Mouse (Mus musculus): Measurements from ENCODE around the gene Pla2g10. TPM values are rescaled to one million over a fixed set of nuclear protein-coding genes. Genes with fewer than 3 reads are reported as not detected.

Pla2g10 gene
- total RNA-seq, 2 experiments from 2014 or later, result not detected

Other genes with a start within 250 kb of the Pla2g10 start
- gene Parn, start 62.8 kb downstream of the Pla2g10 start, total RNA-seq (2021), result 10 to 100 TPM; 22.4 to 24.3 TPM
- 10 to 100 TPM; 32.6 to 36.7 TPM for gene Bfar, start 59.1 kb downstream of the Pla2g10 start, total RNA-seq (2021)
- gene 3110001I22Rik, start 59.1 kb downstream of the Pla2g10 start, total RNA-seq (2021), result 1 to 10 TPM; 3.5 to 4.0 TPM
- 10 to 100 TPM; 49.1 to 51.7 TPM for gene Rrn3, start 49.7 kb upstream of the Pla2g10 start, total RNA-seq (2021)
- 100 to 1,000 TPM in 1 of 2 experiments, 10 to 100 TPM in 1; 96.8 to 109 TPM for gene Ntan1, start 87.9 kb upstream of the Pla2g10 start, total RNA-seq (2021)
- gene Pdxdc1, start 172.1 kb upstream of the Pla2g10 start, total RNA-seq (2021), result 10 to 100 TPM; 62.0 to 82.6 TPM
- gene Mpv17l, start 172.2 kb upstream of the Pla2g10 start, total RNA-seq (2021), result 10 to 100 TPM; 69.7 to 75.5 TPM